Comparison of ENCODE assay signal across 8 mouse cellular contexts in genomic region chr6:83101316-83101687, GRCm38 (mm10). TPM values are rescaled to one million over a fixed set of nuclear protein-coding genes. Genes with fewer than 3 reads are reported as not detected.
DNase-seq lines count a peak whose midpoint lies in the region; ATAC-seq lines count a peak whose summit lies in the region.

Gene Ccdc142, plus strand, starts transcription at chr6:83101601.
Gene Gm42688, plus strand, starts transcription at chr6:83101617.

- H3K4me2 ChIP-seq in intestine, embryonic 14.5 days (ENCODE audit: low read length): peak within 1 kb of the TSS; percentile 100

- H3K36me3 ChIP-seq in intestine, embryonic 14.5 days (ENCODE audit: control insufficient read depth, insufficient read depth, low read length): no peaks in the 10 kb centered on the region

- DNase-seq in adrenal gland, postnatal 10 days: peak; percentile 92
- peak; percentile 70 for DNase-seq in embryo, embryonic 11.5 days (ENCODE audit: low read depth, low spot score)
- peak; percentile 87 for DNase-seq in gastrocnemius, postnatal 25 days
- DNase-seq in intestine, embryonic 14.5 days (ENCODE audit: low spot score): no peak
- DNase-seq in left cerebral cortex, postnatal 10 days (ENCODE audit: extremely low spot score in 1 of 2, low spot score in 2 of 2): peak; percentile 90
- DNase-seq in right cerebral cortex, postnatal 25 days: peak; percentile 87
- DNase-seq in Muller cell, postnatal 12 days (ENCODE audit: inconsistent ontology term): no peak

- H3K4me3 ChIP-seq in intestine, embryonic 14.5 days (ENCODE audit: low read depth, low read length): peak within 1 kb of the TSS; percentile 79

- intact Hi-C loops in left cerebral cortex, postnatal 10 days (cut with DNase I): loop anchor here (2.0 kb wide), 1 partner anchor 105 kb away; no protein-coding TSS in a partner anchor

- no peaks in the 10 kb centered on the region for H3K27me3 ChIP-seq in intestine, embryonic 14.5 days (replicated peaks; ENCODE audit: control insufficient read depth, insufficient read depth, low read length)

- WGBS in intestine, embryonic 14.5 days: under 1% methylated on average over 25 of the region's 25 CpGs

- peak; percentile 80 for ATAC-seq in intestine, embryonic 14.5 days (replicated peaks; ENCODE audit: low FRiP score, low TSS enrichment, low read depth)
- peak; percentile 87 for ATAC-seq in megakaryocyte progenitor cell, adult 5-6 weeks (replicated peaks; ENCODE audit: poor library complexity)

- peak within 1 kb of the TSS; percentile 77 for H3K27ac ChIP-seq in intestine, embryonic 14.5 days (ENCODE audit: low read depth)

- peaks cover 13% of the 10 kb centered on the region for H3K4me1 ChIP-seq in intestine, embryonic 14.5 days (replicated peaks; ENCODE audit: control insufficient read depth, insufficient read depth, low read length)

- no peaks in the 10 kb centered on the region for H3K9me3 ChIP-seq in intestine, embryonic 14.5 days (ENCODE audit: control insufficient read depth, low read length)

- peak within 1 kb of the TSS; percentile 78 for H3K9ac ChIP-seq in intestine, embryonic 14.5 days (ENCODE audit: low read length)

RNA-seq across cellular contexts. Expression of gene Ccdc142, which starts in this region (rescaled TPM):
- 1 to 10 TPM; 2.4 to 7.9 TPM for total RNA-seq in adrenal gland, postnatal 10 days (2021)
- total RNA-seq in gastrocnemius, postnatal 25 days (2021): 1 to 10 TPM in 1 of 2 experiments, under 1 TPM in 1; 0.54 to 1.7 TPM
- polyA plus RNA-seq in intestine, embryonic 14.5 days (2014; fragmentation: Nextera tagmentation; extraction: Ambion mirVana): 2.0 and 2.9 TPM in 2 replicates
- 1 to 10 TPM; 7.7 to 9.4 TPM for total RNA-seq in left cerebral cortex, postnatal 10 days (2021)
- 0.20 and 0.79 TPM in 2 replicates for total RNA-seq in megakaryocyte progenitor cell, adult 5-6 weeks (2015)
- 0.58 and 1.6 TPM in 2 replicates for total RNA-seq in megakaryocyte progenitor cell, adult 5-6 weeks (2017)

RNA-seq across cellular contexts. Expression of gene Gm42688, which starts in this region (rescaled TPM):
- 1 to 10 TPM; 2.9 to 6.5 TPM for total RNA-seq in adrenal gland, postnatal 10 days (2021)
- 1 to 10 TPM; 1.0 TPM for total RNA-seq in gastrocnemius, postnatal 25 days (2021)
- polyA plus RNA-seq in intestine, embryonic 14.5 days (2014; fragmentation: Nextera tagmentation; extraction: Ambion mirVana): 2.1 and 2.6 TPM in 2 replicates
- 1 to 10 TPM; 6.3 to 6.5 TPM for total RNA-seq in left cerebral cortex, postnatal 10 days (2021)
- total RNA-seq in megakaryocyte progenitor cell, adult 5-6 weeks (2015): 1.5 and 1.6 TPM in 2 replicates
- 2.7 and 3.0 TPM in 2 replicates for total RNA-seq in megakaryocyte progenitor cell, adult 5-6 weeks (2017)

Comparison
In these comparisons a context has a peak if more than half of its experiments do, and no peak if none do; other contexts are left out.
1. DNase-seq: peak in adrenal gland, postnatal 10 days (single experiment), embryo, embryonic 11.5 days (single experiment), gastrocnemius, postnatal 25 days (single experiment), left cerebral cortex, postnatal 10 days (2 of 2) and right cerebral cortex, postnatal 25 days (single experiment); none in intestine, embryonic 14.5 days (single experiment) and Muller cell, postnatal 12 days (single experiment).